Comparison of ENCODE assay signal across 16 mouse cellular contexts in genomic region chr2:27518283-27518682, GRCm38 (mm10). TPM values are rescaled to one million over a fixed set of nuclear protein-coding genes. Genes with fewer than 3 reads are reported as not detected.
DNase-seq lines count a peak whose midpoint lies in the region; ATAC-seq and TF ChIP-seq lines count a peak whose summit lies in the region.
"Had no signal": no experiment of that assay in that cellular context is flagged by ENCODE, and none has a peak within 500 bp of the region (broad histone marks: within the 10 kb centered on the region; RNA-seq: fewer than 3 reads in every experiment).

No protein-coding gene starts in this region.

- 93% methylated on average over 3 of the region's 3 CpGs for WGBS in intestine, postnatal 0 days
- WGBS in intestine, embryonic 15.5 days: 92% methylated on average over 3 of the region's 3 CpGs
- 94% methylated on average over 3 of the region's 3 CpGs for WGBS in midbrain, postnatal 0 days
- 96% methylated on average over 3 of the region's 3 CpGs for WGBS in midbrain, embryonic 13.5 days

- H3K9me3 ChIP-seq in intestine, postnatal 0 days (ENCODE audit: control insufficient read depth): no peaks in the 10 kb centered on the region
- H3K9me3 ChIP-seq in intestine, embryonic 15.5 days: no peaks in the 10 kb centered on the region
- H3K9me3 ChIP-seq in midbrain, postnatal 0 days (ENCODE audit: low read length): no peaks in the 10 kb centered on the region
- no peaks in the 10 kb centered on the region for H3K9me3 ChIP-seq in midbrain, embryonic 13.5 days
- H3K9me3 ChIP-seq in G1E (replicated peaks): no peaks in the 10 kb centered on the region
- H3K9me3 ChIP-seq: heart, embryonic 13.5 days; hindbrain, embryonic 12.5 days; liver, embryonic 15.5 days had no signal

- no peaks in the 10 kb centered on the region for H3K27me3 ChIP-seq in intestine, postnatal 0 days (replicated peaks; ENCODE audit: control insufficient read depth, insufficient read depth, low read length)
- no peaks in the 10 kb centered on the region for H3K27me3 ChIP-seq in intestine, embryonic 15.5 days (replicated peaks)
- H3K27me3 ChIP-seq in midbrain, postnatal 0 days (ENCODE audit: insufficient read depth, low read length): no peaks in the 10 kb centered on the region
- no peaks in the 10 kb centered on the region for H3K27me3 ChIP-seq in midbrain, embryonic 13.5 days
- no peaks in the 10 kb centered on the region for H3K27me3 ChIP-seq in G1E (ENCODE audit: insufficient read depth, low read length)
- H3K27me3 ChIP-seq: heart, embryonic 13.5 days; hindbrain, embryonic 12.5 days; liver, embryonic 15.5 days had no signal

- H3K9ac ChIP-seq in intestine, postnatal 0 days (ENCODE audit: low read depth, low read length): no peak overlapping the region
- H3K9ac ChIP-seq in intestine, embryonic 15.5 days: no peak overlapping the region
- H3K9ac ChIP-seq in midbrain, postnatal 0 days (replicated peaks; ENCODE audit: low read length, poor library complexity, severe bottlenecking): no peak overlapping the region
- no peak overlapping the region for H3K9ac ChIP-seq in midbrain, embryonic 13.5 days (replicated peaks)
- H3K9ac ChIP-seq: heart, embryonic 13.5 days; hindbrain, embryonic 12.5 days; liver, embryonic 15.5 days had no signal

- H3K4me3 ChIP-seq in intestine, postnatal 0 days (ENCODE audit: low read depth, low read length): no peak overlapping the region
- no peak overlapping the region for H3K4me3 ChIP-seq in intestine, embryonic 15.5 days (replicated peaks)
- H3K4me3 ChIP-seq in midbrain, postnatal 0 days (ENCODE audit: low read depth, low read length): no peak overlapping the region
- H3K4me3 ChIP-seq in midbrain, embryonic 13.5 days (replicated peaks): no peak overlapping the region
- H3K4me3 ChIP-seq in G1E (ENCODE audit: low read depth, low read length): no peak overlapping the region
- H3K4me3 ChIP-seq: heart, embryonic 13.5 days; hindbrain, embryonic 12.5 days; liver, embryonic 15.5 days had no signal

- TF ChIP-seq CTCF in intestine, postnatal 0 days (IDR thresholded peaks at IDR 0.05; ENCODE audit: low read depth): peak; percentile 64
- peak; percentile 62 for TF ChIP-seq CTCF in midbrain, postnatal 0 days (IDR thresholded peaks at IDR 0.05)
- TF ChIP-seq CTCF in G1E (IDR thresholded peaks at IDR 0.05; ENCODE audit: low read depth, low read length): peak; percentile 65; the same call in 1 of the 2 replicates

- H3K27ac ChIP-seq in intestine, postnatal 0 days (ENCODE audit: low read depth, low read length): no peak overlapping the region
- no peak overlapping the region for H3K27ac ChIP-seq in intestine, embryonic 15.5 days
- no peak overlapping the region for H3K27ac ChIP-seq in midbrain, postnatal 0 days (ENCODE audit: low read depth, low read length)
- no peak overlapping the region for H3K27ac ChIP-seq in midbrain, embryonic 13.5 days
- H3K27ac ChIP-seq: heart, embryonic 13.5 days; hindbrain, embryonic 12.5 days; liver, embryonic 15.5 days had no signal

- peaks cover 45% of the 10 kb centered on the region for H3K36me3 ChIP-seq in intestine, postnatal 0 days (ENCODE audit: control insufficient read depth, insufficient read depth)
- peaks cover 30% of the 10 kb centered on the region for H3K36me3 ChIP-seq in intestine, embryonic 15.5 days
- H3K36me3 ChIP-seq in midbrain, postnatal 0 days (ENCODE audit: insufficient read depth, low read length): peaks cover 24% of the 10 kb centered on the region
- H3K36me3 ChIP-seq in midbrain, embryonic 13.5 days: peaks cover 45% of the 10 kb centered on the region
- peaks cover 71% of the 10 kb centered on the region for H3K36me3 ChIP-seq in G1E (replicated peaks)

- ATAC-seq in intestine, postnatal 0 days: no peak
- no peak for ATAC-seq in intestine, embryonic 15.5 days
- ATAC-seq in midbrain, postnatal 0 days (ENCODE audit: low FRiP score): no peak
- no peak for ATAC-seq in midbrain, embryonic 13.5 days
- no peak for ATAC-seq in G1E (ENCODE audit: extremely low read depth, insufficient number of reproducible peaks, low FRiP score, poor library complexity, severe bottlenecking)
- ATAC-seq: forebrain, embryonic 16.5 days had no signal

- peak; percentile 15 for DNase-seq in midbrain, postnatal 0 days (ENCODE audit: low spot score)
- DNase-seq in G1E (ENCODE audit: low spot score): no peak
- DNase-seq in naive thymus-derived CD4-positive, alpha-beta T cell, adult 2 months (ENCODE audit: low read depth): peak; percentile 20
- DNase-seq in left cerebral cortex, postnatal 14 days (ENCODE audit: low spot score in 2 of 2): no peak
- DNase-seq in left cerebral cortex, postnatal 36 days (ENCODE audit: low spot score in 2 of 2): no peak
- DNase-seq: cerebellum, adult 8-10 months; embryo, embryonic 11 days; gastrocnemius, postnatal 14 days; kidney, adult 18-20 months had no signal

- no peak overlapping the region for H3K4me2 ChIP-seq in intestine, postnatal 0 days (replicated peaks; ENCODE audit: low read depth)
- H3K4me2 ChIP-seq in intestine, embryonic 15.5 days (replicated peaks): no peak overlapping the region
- H3K4me2 ChIP-seq in midbrain, postnatal 0 days (ENCODE audit: low read depth, low read length, poor library complexity, severe bottlenecking): no peak overlapping the region
- H3K4me2 ChIP-seq in midbrain, embryonic 13.5 days (replicated peaks): no peak overlapping the region
- H3K4me2 ChIP-seq: heart, embryonic 13.5 days; hindbrain, embryonic 12.5 days; liver, embryonic 15.5 days had no signal

- no peaks in the 10 kb centered on the region; the same call in 1 of the 2 replicates for H3K4me1 ChIP-seq in intestine, postnatal 0 days (replicated peaks; ENCODE audit: control insufficient read depth, insufficient read depth, low read length)
- peaks cover 23% of the 10 kb centered on the region for H3K4me1 ChIP-seq in intestine, embryonic 15.5 days (replicated peaks)
- peaks cover 15% of the 10 kb centered on the region for H3K4me1 ChIP-seq in midbrain, postnatal 0 days (ENCODE audit: insufficient read depth, low read length)
- peaks cover 30% of the 10 kb centered on the region for H3K4me1 ChIP-seq in midbrain, embryonic 13.5 days (replicated peaks)
- peaks cover 39% of the 10 kb centered on the region for H3K4me1 ChIP-seq in G1E (ENCODE audit: insufficient read depth, low read depth, low read length)

- intact Hi-C loops in left cerebral cortex, postnatal 14 days (cut with DNase I): loop anchor here (5.0 kb wide), 1 partner anchor 66 kb away; no protein-coding TSS in a partner anchor
- intact Hi-C loops in left cerebral cortex, postnatal 36 days (cut with DNase I): loop anchor here (5.0 kb wide), 1 partner anchor 236 kb away; no protein-coding TSS in a partner anchor

RNA-seq across cellular contexts. Expression of gene Wdr5, which starts 3.3 kb away (rescaled TPM):
- polyA plus RNA-seq in intestine, postnatal 0 days (2015; fragmentation: Nextera tagmentation; extraction: Ambion mirVana): 15.6 and 16.2 TPM in 2 replicates
- polyA plus RNA-seq in intestine, embryonic 15.5 days (2015; fragmentation: Nextera tagmentation; extraction: Ambion mirVana): 49.6 and 50.2 TPM in 2 replicates
- total RNA-seq in midbrain, postnatal 0 days (2014; rRNA removed): 48.9 and 50.1 TPM in 2 replicates
- 34.5 and 35.4 TPM in 2 replicates for polyA plus RNA-seq in midbrain, postnatal 0 days (2015; fragmentation: Nextera tagmentation; extraction: Ambion mirVana)
- 46.6 and 49.1 TPM in 2 replicates for polyA plus RNA-seq in midbrain, embryonic 13.5 days (2015; fragmentation: Nextera tagmentation; extraction: Ambion mirVana)
- total RNA-seq in G1E (2014; fragmentation: Nextera tagmentation) (29.4 and 35.2 TPM in 2 replicates), G1E (2017) (58.6 and 62.5 TPM in 2 replicates)
- polyA plus RNA-seq in G1E (2012): 107 and 131 TPM in 2 replicates
- total RNA-seq in left cerebral cortex, postnatal 14 days (2021): 10 to 100 TPM; 34.9 to 37.3 TPM
- 10 to 100 TPM; 24.2 to 28.5 TPM for total RNA-seq in left cerebral cortex, postnatal 36 days (2021)

RNA-seq across cellular contexts. Expression of gene Brd3, which starts 10.8 kb away (rescaled TPM):
- polyA plus RNA-seq in intestine, postnatal 0 days (2015; fragmentation: Nextera tagmentation; extraction: Ambion mirVana): 49.8 and 50.2 TPM in 2 replicates
- polyA plus RNA-seq in intestine, embryonic 15.5 days (2015; fragmentation: Nextera tagmentation; extraction: Ambion mirVana): 85.7 and 91.2 TPM in 2 replicates
- 43.8 and 54.7 TPM in 2 replicates for total RNA-seq in midbrain, postnatal 0 days (2014; rRNA removed)
- polyA plus RNA-seq in midbrain, postnatal 0 days (2015; fragmentation: Nextera tagmentation; extraction: Ambion mirVana): 124 TPM in 2 replicates
- polyA plus RNA-seq in midbrain, embryonic 13.5 days (2015; fragmentation: Nextera tagmentation; extraction: Ambion mirVana): 145 and 153 TPM in 2 replicates
- 75.2 and 84.1 TPM in 2 replicates for total RNA-seq in G1E (2014; fragmentation: Nextera tagmentation)
- 13.2 and 17.5 TPM in 2 replicates for total RNA-seq in G1E (2017)
- 92.1 and 124 TPM in 2 replicates for polyA plus RNA-seq in G1E (2012)
- total RNA-seq in left cerebral cortex, postnatal 14 days (2021): 10 to 100 TPM; 61.3 to 64.0 TPM
- 10 to 100 TPM; 43.0 to 56.9 TPM for total RNA-seq in left cerebral cortex, postnatal 36 days (2021)

Comparison
In these comparisons a context has a peak if more than half of its experiments do, and no peak if none do; other contexts are left out.
1. DNase-seq: peak in midbrain, postnatal 0 days (single experiment) and naive thymus-derived CD4-positive, alpha-beta T cell, adult 2 months (single experiment); none in G1E (single experiment), left cerebral cortex, postnatal 14 days (0 of 2) and left cerebral cortex, postnatal 36 days (0 of 2).
2. Peak in every context shown above with its lines, with median percentiles within 50 percentile points of each other: CTCF ChIP-seq.